Mouse (Mus musculus) C2C12 (cell line): ENCODE results near the gene Prkar1a. TPM values are rescaled to one million over a fixed set of nuclear protein-coding genes. Genes with fewer than 3 reads are reported as not detected.
"Not testable (repeated sequence)": the region's sequence is repeated elsewhere in the genome, so short reads cannot be mapped to it uniquely, and the experiment has no call there.

Source experiments
- H3K27me3 ChIP-seq: one replicate; pipeline ENCODE4 v1.6.1; 2011; ENCODE audit not compliant: control insufficient read depth, insufficient read depth, insufficient read length
- H3K36me3 ChIP-seq: one replicate; pipeline ENCODE4 v1.6.1; 2011; ENCODE audit not compliant: control insufficient read depth, insufficient read depth
- H3K4me3 ChIP-seq: one replicate; pipeline ENCODE4 v1.5.1; 2011; ENCODE audit warnings: mild to moderate bottlenecking, control low read depth; ENCODE audit not compliant: poor library complexity, insufficient read depth, severe bottlenecking
- H3K79me2 ChIP-seq: one replicate; pipeline ENCODE4 v1.6.1; 2011; ENCODE audit not compliant: control insufficient read depth, insufficient read depth
- H3K79me3 ChIP-seq: one replicate; pipeline ENCODE4 v1.6.1; 2011; ENCODE audit warnings: low read depth, control low read depth
- H3ac ChIP-seq: one replicate; pipeline ENCODE3; 2011; ENCODE audit warnings: low read depth; ENCODE audit not compliant: control insufficient read depth, insufficient read length
- CEBPB ChIP-seq: IDR thresholded peaks from one replicate; pipeline ENCODE4 v1.6.1; 2011; ENCODE audit warnings: low read depth, mild to moderate bottlenecking, control low read depth, moderate library complexity
- CTCF ChIP-seq: IDR thresholded peaks from one replicate; pipeline ENCODE4 v1.5.1; 2011; ENCODE audit not compliant: control insufficient read depth, insufficient read depth, insufficient read length
- FOSL1 ChIP-seq: IDR thresholded peaks from one replicate; pipeline ENCODE4 v1.8.0; 2011; ENCODE audit warnings: mild to moderate bottlenecking, low read length; ENCODE audit not compliant: poor library complexity, insufficient read depth, severe bottlenecking
- MAX ChIP-seq: IDR thresholded peaks from one replicate; pipeline ENCODE4 v1.6.1; 2011; ENCODE audit warnings: mild to moderate bottlenecking, control low read depth
- MYOD1 ChIP-seq: IDR thresholded peaks from one replicate; pipeline ENCODE4 v1.6.1; 2011; ENCODE audit warnings: low read depth; ENCODE audit not compliant: control insufficient read depth, insufficient read length
- MYOG ChIP-seq: IDR thresholded peaks from one replicate; pipeline ENCODE4 v1.6.1; 2011; ENCODE audit not compliant: control insufficient read depth, insufficient read length; ENCODE audit errors: extremely low read depth
- USF1 ChIP-seq: IDR thresholded peaks from one replicate; pipeline ENCODE4 v1.6.1; 2011; ENCODE audit warnings: low read depth, mild to moderate bottlenecking, control low read depth, moderate library complexity
- polyA plus RNA-seq: library from polyadenylated mRNA; unstranded; fragments of >200 nt; fragmentation: generic; extraction: Trizol; gene quantifications from one replicate; pipeline ENCODE4 v1.2.1, GENCODE M21; 2012; ENCODE audit warnings: missing spikeins

The Prkar1a gene
- polyA plus RNA-seq, 1 experiment: 237 TPM

DNA sequence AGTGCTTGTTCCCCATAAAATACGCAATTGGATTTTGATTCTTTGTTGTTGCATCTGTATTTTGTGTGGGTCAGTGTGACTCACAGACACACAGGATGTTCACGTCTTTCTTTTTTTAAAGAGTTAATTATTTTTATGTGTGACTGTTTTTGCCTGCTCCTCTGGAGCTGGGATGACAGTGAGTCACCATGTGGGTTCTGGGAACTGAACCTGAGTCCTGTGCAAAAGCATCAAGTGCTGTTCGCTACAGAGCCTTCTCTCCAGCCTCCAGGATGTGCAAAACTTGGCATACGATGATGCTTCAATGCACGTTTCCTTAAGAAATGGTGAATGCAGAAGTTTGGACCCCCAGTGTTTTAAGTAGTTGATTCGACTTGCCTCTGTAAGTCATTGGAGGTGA lies 5.4 kb downstream of the Prkar1a start:
- Histone ChIP-seq H3K79me3 (peaks cover 79% of the 10 kb centered on the region), H3ac (no peak overlapping the region), H3K27me3 (no peaks in the 10 kb centered on the region), H3K36me3 (peaks cover 68% of the 10 kb centered on the region), H3K4me3 (no peak overlapping the region), H3K79me2 (peaks cover 88% of the 10 kb centered on the region)
- TF ChIP-seq MYOG: no peak
- no peak for TF ChIP-seq CTCF
- TF ChIP-seq FOSL1: no peak
- no peak for TF ChIP-seq MAX
- TF ChIP-seq USF1: no peak
- no peak for TF ChIP-seq MYOD1

GRCm38 (mm10) chr11:109656232-109656631 lies 7.0 kb downstream of the Prkar1a start:
- TF ChIP-seq FOSL1 (no peak), CTCF (no peak), CEBPB (no peak), MYOD1 (no peak), USF1 (no peak), MAX (no peak), MYOG (no peak)
- H3ac ChIP-seq: no peak overlapping the region
- H3K79me2 ChIP-seq: peaks cover 100% of the 10 kb centered on the region
- peaks cover 94% of the 10 kb centered on the region for H3K79me3 ChIP-seq
- peaks cover 84% of the 10 kb centered on the region for H3K36me3 ChIP-seq
- no peaks in the 10 kb centered on the region for H3K27me3 ChIP-seq
- H3K4me3 ChIP-seq: no peak overlapping the region

- H3ac ChIP-seq, H3K4me3 ChIP-seq: not testable (repeated sequence)
These were observed 11.3 kb downstream of the Prkar1a start for GRCm38 (mm10) chr11:109660526-109660925.

GRCm38 (mm10) chr11:109664293-109664692 lies 15.1 kb downstream of the Prkar1a start:
- H3K79me3 ChIP-seq: peaks cover 21% of the 10 kb centered on the region
- H3K36me3 ChIP-seq: peaks cover 98% of the 10 kb centered on the region
- no peak overlapping the region for H3K4me3 ChIP-seq
- TF ChIP-seq MYOD1: no peak
- no peak for TF ChIP-seq USF1
- no peak for TF ChIP-seq CEBPB
- TF ChIP-seq MYOG: no peak
- no peak for TF ChIP-seq FOSL1
- TF ChIP-seq CTCF: no peak
- TF ChIP-seq MAX: no peak
- no peaks in the 10 kb centered on the region for H3K27me3 ChIP-seq
- no peak overlapping the region for H3ac ChIP-seq
- peaks cover 64% of the 10 kb centered on the region for H3K79me2 ChIP-seq

More at GRCm38 (mm10) chr11:109660526-109660925, 11.3 kb downstream of the Prkar1a start:
- Histone ChIP-seq H3K36me3 (peaks cover 97% of the 10 kb centered on the region), H3K79me2 (peaks cover 98% of the 10 kb centered on the region), H3K79me3 (peaks cover 55% of the 10 kb centered on the region)
- not testable (repeated sequence) for H3K27me3 ChIP-seq

- peaks cover 53% of the 10 kb centered on the region for H3K79me2 ChIP-seq
- no peak overlapping the region for H3ac ChIP-seq
- H3K79me3 ChIP-seq: peaks cover 11% of the 10 kb centered on the region
- TF ChIP-seq USF1 (no peak), MYOG (no peak), MAX (no peak), FOSL1 (no peak), MYOD1 (no peak), CTCF (no peak), CEBPB (no peak)
- no peaks in the 10 kb centered on the region for H3K27me3 ChIP-seq
- peaks cover 97% of the 10 kb centered on the region for H3K36me3 ChIP-seq
- no peak overlapping the region for H3K4me3 ChIP-seq
These were observed 16.2 kb downstream of the Prkar1a start for GRCm38 (mm10) chr11:109665424-109665823.

GRCm38 (mm10) chr11:109666411-109666810 lies 17.2 kb downstream of the Prkar1a start:
- no peak overlapping the region for H3ac ChIP-seq
- no peak for TF ChIP-seq CEBPB
- no peak for TF ChIP-seq MAX
- no peak for TF ChIP-seq FOSL1
- TF ChIP-seq MYOG: no peak
- no peak for TF ChIP-seq USF1
- TF ChIP-seq CTCF: no peak
- no peak for TF ChIP-seq MYOD1
- no peak overlapping the region for H3K4me3 ChIP-seq
- H3K36me3 ChIP-seq: peaks cover 90% of the 10 kb centered on the region
- no peaks in the 10 kb centered on the region for H3K27me3 ChIP-seq
- H3K79me2 ChIP-seq: peaks cover 43% of the 10 kb centered on the region
- peaks cover 3% of the 10 kb centered on the region for H3K79me3 ChIP-seq
